Mouse (Mus musculus): ENCODE measurements around the gene Bcar3.

Bcar3 gene

DNA sequence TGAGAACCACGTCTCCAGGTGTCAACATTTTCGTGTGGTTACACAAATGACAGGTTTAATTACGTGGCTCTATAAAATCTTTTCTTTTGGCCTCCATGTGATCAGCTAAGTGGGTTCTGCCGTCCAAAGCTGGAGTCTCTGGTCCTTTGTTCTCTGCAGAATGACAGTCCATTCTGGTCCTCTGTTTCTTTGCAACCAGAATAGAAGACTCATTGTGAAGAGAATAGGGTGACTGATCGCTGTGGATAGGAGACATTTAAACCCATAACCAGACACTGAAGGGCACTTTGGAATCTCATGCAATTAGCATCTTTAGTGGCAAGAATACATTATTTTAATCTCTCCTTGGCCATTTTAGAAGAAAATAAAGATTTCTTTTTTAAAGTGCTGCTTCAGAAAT is 187.1 kb downstream of the Bcar3 start:
- no peak for DNase-seq (ENCODE audit: low spot score in 2 of 2)

DNA sequence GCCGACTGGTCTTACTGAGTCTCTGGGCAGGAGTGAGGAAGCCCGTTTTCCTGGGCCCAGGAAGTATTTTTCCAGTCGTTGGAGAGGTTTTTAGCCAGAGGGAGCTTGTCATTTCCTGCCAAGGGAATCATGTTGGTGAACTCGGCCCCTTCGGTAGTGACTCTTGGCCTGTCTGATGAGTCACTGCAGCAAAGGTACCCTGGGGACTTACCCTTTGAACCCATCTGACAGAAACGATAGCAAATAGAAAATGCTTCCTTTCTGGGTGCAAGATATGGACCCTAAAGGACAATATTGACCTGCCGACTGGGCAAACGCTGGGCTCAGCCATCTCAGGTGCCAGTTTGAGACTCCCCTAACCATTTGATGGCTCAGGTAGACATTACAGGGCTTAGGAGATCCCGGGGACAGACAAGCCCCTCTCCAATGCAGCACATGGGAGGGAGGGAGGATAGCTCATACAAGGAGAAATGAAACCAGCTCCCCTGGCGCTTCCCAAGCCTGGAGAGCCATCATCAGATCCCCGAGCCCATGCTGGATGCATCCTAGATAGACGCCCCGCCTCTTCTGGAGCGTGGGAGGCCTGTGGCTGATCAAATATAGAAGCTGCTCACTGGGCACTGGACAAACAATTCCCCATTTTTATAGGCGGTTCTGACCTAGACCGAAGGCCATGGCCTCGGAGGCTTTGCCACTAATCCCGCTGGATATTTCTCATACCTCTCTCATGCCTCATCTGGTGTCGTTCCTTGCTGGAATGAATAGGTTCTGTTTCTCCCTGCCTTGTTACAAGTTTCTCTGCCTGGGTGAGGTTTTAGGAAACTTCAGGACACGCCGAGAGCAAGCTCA is 188.2 kb downstream of the Bcar3 start:
- DNase-seq (ENCODE audit: low spot score in 2 of 2), result no peak

DNA sequence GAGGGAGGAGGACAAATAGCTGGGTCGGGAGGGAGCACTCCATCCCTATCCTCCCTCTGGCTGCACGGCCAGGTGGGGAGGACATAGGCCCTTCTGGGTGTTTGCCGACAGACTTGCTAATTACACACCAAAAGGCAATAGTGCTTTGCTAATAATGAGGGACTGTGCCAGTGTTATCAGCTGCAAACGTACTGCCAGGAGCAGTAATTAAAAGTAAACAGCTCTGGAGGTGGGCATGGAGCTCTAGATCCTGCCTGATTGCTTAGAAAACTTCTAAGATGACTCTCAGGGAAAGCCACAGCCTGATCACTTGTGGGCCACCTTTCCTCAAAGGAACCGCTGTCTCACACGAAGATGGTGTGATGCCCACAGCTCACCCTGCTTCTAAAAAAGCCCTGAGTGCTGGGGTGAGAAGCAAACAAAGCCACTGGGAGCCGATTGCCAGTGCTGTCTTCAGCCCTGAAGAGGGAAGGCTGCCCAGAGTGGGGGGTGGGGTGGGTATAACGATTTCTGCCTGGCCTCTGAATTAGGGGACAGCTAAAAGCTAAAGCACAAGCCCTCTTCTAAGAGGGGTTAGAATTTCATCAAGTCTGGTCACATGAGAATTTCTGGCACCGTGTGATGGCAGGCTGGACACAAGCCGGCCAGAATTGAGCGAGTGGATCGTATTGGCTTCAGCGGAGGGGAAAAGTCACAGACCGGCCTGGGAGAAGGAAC is 189.3 kb downstream of the Bcar3 start:
- DNase-seq (ENCODE audit: low spot score in 2 of 2), result no peak

DNA sequence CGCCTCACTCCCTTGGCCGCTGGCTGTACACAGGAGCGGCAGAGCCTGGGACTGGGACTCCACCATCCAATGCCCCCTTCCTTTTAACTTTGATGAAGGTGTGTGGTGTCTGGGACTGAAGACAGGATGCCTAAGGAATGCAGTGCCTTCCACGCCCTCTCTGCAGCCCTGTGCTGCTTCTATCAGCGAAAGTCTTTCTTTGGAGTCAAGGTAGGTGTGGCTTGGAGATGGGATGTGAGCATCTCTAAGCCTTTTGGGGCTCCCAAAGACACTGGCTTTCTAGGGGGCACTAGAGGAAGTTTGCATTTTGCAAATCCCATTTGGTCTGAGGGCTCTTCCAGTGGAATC is 189.8 kb downstream of the Bcar3 start:
- no peak for DNase-seq (ENCODE audit: low spot score in 2 of 2)

DNA sequence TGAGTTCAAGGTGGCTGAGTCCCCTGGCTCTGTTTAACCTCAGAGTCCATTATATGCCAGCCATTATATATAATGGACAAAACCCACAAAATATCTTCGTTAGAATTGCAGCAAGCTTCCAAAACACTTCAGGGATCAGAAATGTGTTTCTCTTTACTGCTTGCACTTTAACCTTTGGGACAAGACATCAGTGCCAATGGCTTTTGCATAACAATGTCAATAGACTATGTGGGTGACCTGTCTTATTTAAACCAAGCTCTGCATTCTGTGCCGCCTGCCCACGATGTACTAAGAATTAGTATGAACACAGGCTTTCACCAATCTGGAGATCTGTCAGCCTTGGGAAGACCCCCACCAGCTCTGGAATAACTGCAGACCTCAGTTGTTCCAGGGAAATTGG is 190.4 kb downstream of the Bcar3 start:
- DNase-seq (ENCODE audit: low spot score in 2 of 2), result no peak

DNA sequence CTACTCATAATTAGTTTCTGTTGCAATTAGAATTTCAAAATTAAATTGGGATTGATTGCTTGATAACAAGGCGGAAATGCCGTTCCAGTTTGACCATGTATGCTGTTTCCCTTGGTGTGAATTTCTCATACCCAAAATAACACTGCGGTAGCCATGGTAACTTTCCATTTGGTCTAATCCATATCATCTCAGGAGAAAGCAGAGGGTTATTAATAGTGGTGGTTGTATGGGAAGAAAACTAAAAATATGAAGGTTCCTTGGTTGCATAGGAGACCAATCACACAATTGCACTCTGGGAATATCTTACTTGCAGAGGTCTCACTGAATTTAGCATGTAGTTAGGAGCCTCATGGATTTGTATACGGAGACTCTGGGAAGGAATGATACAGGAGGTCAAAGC is 191.8 kb downstream of the Bcar3 start:
- no peak for DNase-seq (ENCODE audit: low spot score in 2 of 2)

DNA sequence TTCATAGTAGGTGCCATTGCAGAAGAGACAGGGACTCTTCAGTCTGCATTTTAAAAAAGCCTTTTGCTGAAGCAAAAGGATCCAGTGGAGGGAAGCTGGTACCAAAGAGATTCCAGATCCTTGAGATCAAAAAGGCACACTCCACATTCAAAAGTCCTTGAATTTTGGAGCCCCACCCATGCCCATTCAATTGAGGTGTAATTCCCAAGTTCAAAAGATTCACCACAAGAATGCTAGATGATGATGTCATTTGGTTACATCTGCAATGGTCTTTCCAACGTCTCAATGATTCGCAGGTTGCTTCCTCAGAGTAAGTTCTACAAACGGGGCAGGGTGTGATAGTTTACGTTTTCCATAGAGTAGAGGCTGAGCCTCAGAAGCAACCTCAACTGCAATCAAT is 192.3 kb downstream of the Bcar3 start:
- no peak for DNase-seq (ENCODE audit: low spot score in 2 of 2)

DNA sequence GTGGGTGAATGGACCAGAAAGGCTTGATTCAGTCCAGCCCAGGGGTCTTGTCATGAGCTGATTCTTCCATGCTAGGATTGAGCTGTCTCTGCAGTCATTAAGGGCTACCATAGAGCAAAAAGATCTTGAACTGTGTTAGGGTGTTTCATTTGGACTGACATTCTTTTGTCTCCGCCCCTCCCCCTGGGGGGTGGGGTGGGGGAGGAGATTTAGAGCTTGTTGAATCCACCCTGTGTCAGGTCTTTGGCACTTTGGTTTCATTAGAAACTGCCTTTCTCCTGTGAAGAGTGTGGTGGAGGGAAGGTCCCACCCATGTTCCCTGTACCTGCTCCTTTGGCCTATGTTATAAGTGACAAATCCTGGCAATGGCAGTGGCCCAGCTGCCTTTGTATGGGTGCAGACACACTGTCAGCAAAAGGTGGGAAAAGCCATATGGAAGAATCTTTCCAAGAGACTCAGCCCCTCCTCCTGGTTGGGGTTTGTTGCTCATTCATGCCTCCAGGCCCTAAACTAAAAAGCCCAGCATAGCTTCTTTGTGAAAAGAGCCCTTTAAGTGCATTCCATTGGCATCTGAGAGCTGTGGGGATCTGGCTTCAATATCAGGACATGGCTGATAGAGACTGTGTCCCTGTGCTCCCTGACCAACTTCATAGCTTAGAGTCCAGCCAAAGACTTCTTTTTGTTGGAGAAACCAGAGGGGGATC is 194.3 kb downstream of the Bcar3 start:
- DNase-seq (ENCODE audit: low spot score in 2 of 2), result no peak

DNA sequence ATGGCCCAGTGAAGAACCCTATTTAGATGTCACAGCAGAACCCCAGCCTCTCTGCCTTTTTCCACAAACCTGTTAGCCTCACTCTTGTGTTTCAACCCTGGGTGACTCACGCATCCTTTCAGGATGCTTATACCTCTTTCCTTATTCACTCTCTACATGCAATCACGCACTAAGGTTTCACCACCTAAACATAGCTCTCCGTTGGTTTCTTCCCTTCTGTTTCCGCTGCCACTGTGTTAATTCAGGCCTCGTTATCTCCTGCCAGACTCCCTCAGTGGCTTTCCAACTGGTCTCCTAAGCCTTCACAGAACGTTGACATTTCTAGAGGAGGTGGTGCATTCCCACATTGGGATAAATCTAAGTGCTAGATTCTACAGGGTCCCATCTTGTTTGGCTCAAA is 196.6 kb downstream of the Bcar3 start:
- DNase-seq (ENCODE audit: low spot score in 2 of 2), result peak; percentile 45 to 70

DNA sequence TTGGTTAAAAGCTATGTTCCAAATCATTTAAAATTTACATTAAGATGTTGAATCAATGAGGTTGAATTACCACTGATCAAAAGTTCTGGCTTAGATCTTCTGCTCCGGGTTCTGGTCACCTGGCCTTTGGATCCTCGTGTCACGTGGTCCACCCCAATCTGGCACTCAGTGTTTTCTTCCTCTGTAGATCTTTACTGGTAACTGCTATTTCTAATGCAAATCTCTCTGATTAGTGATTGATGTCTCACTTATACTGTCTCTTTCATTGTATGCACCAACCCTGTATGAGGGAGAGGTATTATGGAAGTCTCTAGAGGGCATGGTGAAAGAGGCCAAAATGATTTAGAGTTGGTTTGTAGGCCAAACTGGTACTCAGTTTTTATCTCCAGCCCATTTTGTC is 198.1 kb downstream of the Bcar3 start:
- DNase-seq (ENCODE audit: low spot score in 2 of 2), result no peak

DNA sequence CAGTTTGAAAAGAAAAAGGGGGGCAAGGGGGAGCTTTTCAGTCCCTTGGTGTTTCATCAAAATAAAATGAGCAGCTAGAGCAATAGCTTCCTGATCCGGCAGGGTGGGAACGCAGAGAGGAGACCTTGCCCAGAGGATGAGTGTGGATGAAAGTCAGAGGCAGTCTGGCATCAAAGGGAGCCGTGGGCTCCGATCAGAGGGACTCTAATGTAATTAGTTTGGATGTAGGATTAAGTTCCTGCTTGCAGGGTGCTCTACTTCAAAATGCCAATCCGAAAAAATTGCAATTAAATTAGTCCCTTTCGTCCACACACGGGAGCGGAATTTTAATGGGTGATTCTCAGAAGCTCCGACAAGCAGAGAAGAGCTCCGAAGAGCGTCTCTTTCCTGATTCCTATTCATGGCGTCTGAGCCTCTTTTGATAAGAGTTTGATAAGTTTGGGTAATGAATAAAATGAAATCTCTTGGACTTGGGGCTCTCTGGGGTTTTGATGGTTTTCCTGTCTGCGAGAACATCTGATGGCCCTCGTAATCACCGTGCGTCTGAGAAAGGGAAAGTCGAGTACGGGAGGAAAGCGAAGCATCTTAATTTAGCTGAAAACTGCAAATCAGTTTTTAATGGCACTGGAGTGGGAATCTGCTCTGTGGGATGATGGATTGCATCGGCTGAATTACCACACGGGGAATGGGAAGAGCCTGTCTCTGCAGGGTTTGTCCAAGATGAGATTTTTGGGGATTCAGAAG is 199.1 kb downstream of the Bcar3 start:
- no peak for DNase-seq (ENCODE audit: low spot score in 2 of 2)

DNA sequence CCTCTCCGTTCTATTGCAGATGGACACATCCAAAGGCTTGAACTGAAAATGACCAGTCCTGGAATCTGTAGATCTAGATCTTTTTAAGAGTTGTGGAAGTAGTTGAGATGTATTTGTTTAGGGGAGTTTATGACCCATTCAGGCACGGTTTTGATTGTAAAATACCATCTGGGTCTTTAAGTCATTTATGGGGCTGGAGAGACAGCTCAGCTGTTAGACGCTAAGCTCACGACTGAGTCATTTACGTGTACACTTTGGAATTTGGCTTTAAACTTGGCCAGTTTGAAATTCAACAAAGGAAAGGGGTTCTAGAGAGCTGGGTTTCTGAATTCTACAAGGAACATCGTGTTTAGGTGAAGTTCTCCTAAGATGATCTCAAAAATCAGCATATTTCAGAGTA is 200.8 kb downstream of the Bcar3 start:
- no peak for DNase-seq (ENCODE audit: low spot score in 2 of 2)

DNA sequence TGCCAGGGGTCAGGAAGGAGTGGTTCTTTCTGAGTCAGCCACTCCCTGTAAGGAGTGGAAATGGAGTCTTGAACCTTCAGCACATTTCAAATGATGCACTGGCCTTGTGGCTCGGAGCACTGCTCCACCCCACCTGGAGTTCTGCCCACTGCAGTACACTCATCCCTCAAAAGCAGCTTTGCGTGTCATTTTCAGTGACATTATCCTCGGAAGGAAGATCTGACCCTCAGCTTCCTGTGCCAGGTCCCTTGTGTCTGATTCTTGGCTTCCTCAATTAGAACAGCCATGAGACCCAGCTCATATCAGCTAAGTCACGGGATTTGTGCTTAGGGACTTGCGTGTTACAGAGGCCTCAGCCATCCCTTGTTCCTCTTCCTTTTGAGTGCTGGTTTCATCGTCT is 203.9 kb downstream of the Bcar3 start:
- DNase-seq (ENCODE audit: low spot score in 2 of 2), result no peak

DNA sequence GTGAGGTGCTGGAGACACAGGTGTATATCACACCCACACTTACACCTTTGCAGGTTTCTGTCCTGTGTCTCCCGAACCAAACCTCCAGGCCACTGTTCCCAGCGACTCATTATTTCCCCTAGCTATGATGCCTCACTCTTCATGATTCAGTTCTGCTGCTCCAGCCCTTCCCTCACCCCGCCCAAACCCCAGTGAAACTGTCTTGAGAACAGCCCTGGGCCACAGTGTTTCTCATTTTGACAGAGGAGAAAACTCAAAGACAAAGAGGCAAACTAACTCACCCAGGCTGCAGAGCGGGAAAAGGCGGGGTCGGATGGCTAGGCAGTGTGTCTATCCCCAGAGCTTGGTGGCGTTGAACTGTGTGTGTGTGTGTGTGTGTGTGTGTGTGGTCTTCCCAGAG is 204.6 kb downstream of the Bcar3 start:
- no peak for DNase-seq (ENCODE audit: low spot score in 2 of 2)

DNA sequence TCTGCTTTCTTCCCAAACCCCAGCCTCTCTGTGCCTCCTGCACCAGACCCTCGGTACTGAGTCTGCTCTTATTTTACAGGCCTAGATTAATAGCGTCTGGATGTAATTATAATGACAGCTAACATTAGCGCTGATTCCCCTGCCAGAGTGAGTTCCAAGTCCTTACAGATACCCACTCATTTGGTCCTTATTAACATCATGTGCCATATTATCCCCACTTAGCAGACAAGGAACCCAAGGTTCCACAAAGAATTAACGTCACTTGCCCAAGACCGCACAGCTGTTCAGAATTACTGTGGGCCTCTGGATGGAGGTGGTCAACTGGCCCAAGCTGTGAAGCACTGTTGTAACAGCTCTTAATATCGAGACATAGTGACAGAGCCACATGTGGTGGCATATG is 205.7 kb downstream of the Bcar3 start:
- DNase-seq (ENCODE audit: low spot score in 2 of 2), result no peak

DNA sequence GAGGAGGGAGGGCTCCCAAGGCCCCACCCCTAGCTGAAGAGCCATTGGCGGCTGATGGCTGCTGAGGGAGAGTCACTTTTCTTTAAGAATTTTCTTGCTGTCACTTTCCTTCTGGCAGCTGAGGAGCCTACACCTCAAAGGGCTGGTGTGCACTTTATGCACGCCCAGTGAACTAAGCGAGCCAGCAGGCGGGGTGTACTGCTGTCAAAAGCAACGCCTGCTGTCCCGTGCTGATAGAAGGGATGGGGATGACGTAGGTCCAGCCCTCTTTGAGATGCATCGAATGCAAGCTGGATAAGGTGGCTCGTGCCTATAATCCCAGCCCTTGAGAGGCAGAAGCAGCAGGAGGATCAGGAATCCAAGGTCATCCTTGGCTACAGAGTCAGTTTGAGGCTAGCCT is 207.0 kb downstream of the Bcar3 start:
- DNase-seq (ENCODE audit: low spot score in 2 of 2), result no peak

DNA sequence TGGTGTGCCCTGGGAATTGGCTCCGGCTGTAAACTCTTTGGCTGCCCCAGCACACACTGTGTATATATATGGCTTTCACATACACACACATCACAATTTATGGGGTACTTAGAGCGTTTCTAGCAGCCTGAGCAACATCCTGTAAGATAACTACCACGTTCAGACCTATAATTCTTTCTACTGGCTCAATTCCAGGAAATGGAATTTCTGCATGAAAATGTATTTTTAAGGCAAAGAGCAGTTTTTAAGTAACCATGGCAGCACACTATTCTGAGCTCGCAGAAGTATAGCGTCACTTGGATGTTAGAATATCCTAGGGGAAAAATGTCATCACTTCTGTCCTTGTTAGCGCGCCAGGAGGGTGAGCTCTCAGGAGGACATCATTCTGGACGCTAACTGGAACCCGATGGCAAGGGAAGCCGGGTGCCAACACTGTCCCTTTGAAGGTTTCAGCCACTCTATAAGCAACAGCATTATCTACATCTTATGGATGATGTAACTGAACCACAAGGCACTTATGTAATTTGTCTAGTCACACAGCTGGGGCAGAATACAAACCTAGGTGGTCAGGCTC is 212.5 kb downstream of the Bcar3 start:
- DNase-seq (ENCODE audit: low spot score in 2 of 2), result peak; percentile 57 to 70

DNA sequence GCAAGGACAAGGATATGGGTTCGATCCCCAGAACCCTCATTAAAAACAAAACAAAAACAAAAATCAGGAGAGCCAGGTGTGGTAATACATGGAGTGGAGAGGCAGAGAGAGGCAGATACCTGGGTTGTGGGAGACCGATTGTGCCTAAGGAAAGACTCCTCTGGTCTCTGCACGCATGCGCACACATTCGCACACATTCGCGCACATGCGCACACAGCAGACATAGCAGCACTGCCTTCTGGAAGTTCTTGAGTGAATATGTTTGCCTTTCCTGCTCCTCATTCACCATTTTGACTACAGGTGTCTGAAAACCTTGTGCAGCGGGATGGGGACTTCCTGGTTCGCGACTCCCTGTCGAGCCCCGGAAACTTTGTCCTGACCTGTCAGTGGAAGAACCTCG is 213.9 kb downstream of the Bcar3 start:
- DNase-seq (ENCODE audit: low spot score in 2 of 2), result no peak

DNA sequence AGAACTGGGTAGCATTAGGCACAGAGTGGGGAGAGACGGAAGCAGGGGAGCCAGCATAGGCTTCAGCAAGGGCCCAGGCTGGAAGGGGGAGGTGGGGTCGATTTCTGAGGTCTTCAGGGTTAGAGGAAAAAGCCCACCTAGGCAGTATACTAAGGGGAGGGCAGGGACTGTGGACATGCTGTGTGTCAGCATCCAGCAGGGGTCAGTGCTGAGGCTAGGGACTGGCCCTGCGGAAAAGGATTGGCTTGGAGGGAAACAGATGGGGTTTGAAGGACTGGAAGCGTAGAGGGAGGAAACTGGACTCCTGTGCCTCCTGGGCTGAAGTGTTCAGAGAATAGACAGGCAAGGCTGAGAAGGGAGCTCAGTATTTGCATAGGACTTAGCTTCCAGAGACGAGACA is 215.1 kb downstream of the Bcar3 start:
- DNase-seq (ENCODE audit: low spot score in 2 of 2), result peak in 1 of 2 experiments; percentile 53

DNA sequence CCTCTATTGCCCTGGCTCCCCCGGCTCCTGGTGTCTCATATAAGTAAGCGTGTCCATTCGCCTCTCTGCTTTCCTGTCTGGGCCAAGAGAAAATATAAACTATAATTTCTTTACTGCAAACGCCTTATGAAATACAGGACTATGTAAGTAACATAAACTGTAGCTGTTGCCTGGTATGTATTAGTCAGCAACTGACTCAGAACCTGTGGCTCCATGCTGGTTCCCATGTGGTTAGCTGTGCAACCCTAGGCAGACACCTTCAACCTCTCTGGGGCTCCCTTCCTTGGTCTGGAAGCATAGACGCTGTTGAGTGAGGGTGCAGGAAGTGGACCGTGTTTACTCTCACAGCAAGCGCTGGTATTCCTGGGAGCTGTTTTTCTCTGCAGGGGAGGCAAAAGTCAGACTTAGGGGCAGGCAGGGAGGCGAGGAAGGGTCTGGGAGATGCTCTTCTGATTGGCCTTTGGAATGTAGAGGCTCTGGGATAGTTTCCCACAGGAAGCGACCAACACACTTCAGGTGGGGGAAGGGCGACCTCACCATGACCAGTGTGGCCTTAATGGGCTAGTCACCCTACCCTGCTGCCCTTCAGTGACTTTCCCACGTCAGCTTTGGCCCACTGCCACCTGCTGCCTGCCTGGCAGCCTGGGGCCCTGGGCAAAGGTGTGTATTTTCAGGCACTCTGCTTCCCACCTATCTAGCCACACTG is 215.8 kb downstream of the Bcar3 start:
- no peak for DNase-seq (ENCODE audit: low spot score in 2 of 2)

DNA sequence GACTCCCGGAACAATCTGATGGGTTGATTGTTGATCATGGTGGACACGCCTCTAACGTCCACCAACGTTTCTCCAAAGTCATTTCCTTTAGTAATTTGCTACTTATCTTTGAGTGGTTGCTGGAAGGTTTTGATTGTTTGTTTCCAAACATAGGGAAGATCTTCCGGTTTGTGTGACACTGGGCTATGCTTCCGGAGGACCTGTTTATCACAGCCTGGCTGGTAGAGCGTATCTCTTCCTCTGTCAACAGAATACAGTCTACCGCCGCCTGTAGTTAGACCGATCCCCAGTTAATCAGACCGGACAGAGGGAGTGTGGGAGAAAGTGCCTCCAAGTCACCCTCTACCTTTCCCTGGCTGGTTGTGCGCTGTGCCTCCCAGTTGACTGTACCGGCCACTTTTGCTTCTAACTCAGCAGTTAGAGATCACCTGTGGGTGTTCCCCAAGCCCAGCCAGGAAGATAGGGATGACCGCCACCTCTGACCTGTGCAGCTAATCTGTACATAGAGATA is 216.4 kb downstream of the Bcar3 start:
- no peak for DNase-seq (ENCODE audit: low spot score in 2 of 2)

All from left cerebral cortex, adult 9 months (tissue).